Mouse (Mus musculus) limb, embryonic 14.5 days (tissue): ENCODE results near the gene Pip5k1a. TPM values are rescaled to one million over a fixed set of nuclear protein-coding genes. Genes with fewer than 3 reads are reported as not detected.

ENCODE experiments used
- ATAC-seq: fragments of 200-750 bp; cut with Nextera tagmentation; 2 replicates; pipeline ENCODE4 v1.8.0; 2017; ENCODE audit warnings: low read depth, moderate number of reproducible peaks, moderate TSS enrichment; ENCODE audit not compliant: low FRiP score
- DNase-seq: peaks from one replicate; pipeline ENCODE4 v3.0.0-alpha.2; 2015; ENCODE audit warnings: low spot score
- H3K27ac ChIP-seq: fragments of 300-500 bp; sonication (generic); replicated peaks from 2 replicates; pipeline ENCODE4 v1.5.1; 2014; ENCODE audit warnings: low read depth, mild to moderate bottlenecking, low read length, moderate library complexity, mixed read lengths
- H3K27me3 ChIP-seq: fragments of 300-500 bp; sonication (generic); 2 replicates; pipeline ENCODE4 v1.6.1; 2014; ENCODE audit warnings: low read length, mixed read lengths; ENCODE audit not compliant: control insufficient read depth, insufficient read depth
- H3K36me3 ChIP-seq: fragments of 300-500 bp; sonication (generic); 2 replicates; pipeline ENCODE4 v1.6.1; 2014; ENCODE audit warnings: mild to moderate bottlenecking, low read length, moderate library complexity, mixed read lengths; ENCODE audit not compliant: control insufficient read depth, insufficient read depth
- H3K4me1 ChIP-seq: fragments of 300-500 bp; sonication (generic); 2 replicates; pipeline ENCODE4 v1.6.1; 2014; ENCODE audit warnings: antibody characterized with exemption, low read length, mixed read lengths; ENCODE audit not compliant: control insufficient read depth, insufficient read depth
- H3K4me2 ChIP-seq: fragments of 300-500 bp; sonication (generic); replicated peaks from 2 replicates; pipeline ENCODE4 v1.6.1; 2014; ENCODE audit warnings: low read depth, mild to moderate bottlenecking, low read length, moderate library complexity; ENCODE audit not compliant: severe bottlenecking
- H3K4me3 ChIP-seq: fragments of 300-500 bp; sonication (generic); replicated peaks from 2 replicates; pipeline ENCODE4 v1.5.1; 2014; ENCODE audit warnings: low read length
- H3K9ac ChIP-seq: fragments of 300-500 bp; sonication (generic); 2 replicates; pipeline ENCODE4 v1.6.1; 2014; ENCODE audit warnings: mild to moderate bottlenecking, low read depth, low read length, moderate library complexity; ENCODE audit not compliant: severe bottlenecking
- H3K9me3 ChIP-seq: fragments of 300-500 bp; sonication (generic); 2 replicates; pipeline ENCODE4 v1.6.1; 2016; ENCODE audit warnings: low read length; ENCODE audit not compliant: control insufficient read depth
- POLR2A ChIP-seq: fragments of 200-500 bp; IDR thresholded peaks from 2 replicates; pipeline ENCODE4 v1.8.0; 2012; ENCODE audit warnings: inconsistent platforms, mild to moderate bottlenecking, moderate library complexity, borderline replicate concordance; ENCODE audit not compliant: insufficient read depth, insufficient read length; ENCODE audit errors: extremely low read depth
- WGBS: fragments of 180-500 bp; shearing (Covaris S2); extraction: QIAGEN DNeasy Blood & Tissue Kit; methylation state at CpG from one replicate; pipeline ENCODE4 v1.1.7; 2014; 5-methylcytosine and 5-hydroxymethylcytosine counted together
- polyA plus RNA-seq, 2 experiments: library from polyadenylated mRNA; depleted of rRNA in 1 of 2; stranded (reverse) in 1 of 2; unstranded in 1 of 2; fragments of >200 nt; fragmentation: Nextera tagmentation in 1 of 2; extraction: Ambion mirVana in 1 of 2; gene quantifications; 2 replicates each; pipeline versions ENCODE4 v1.2.1 to v1.2.3; 2012 to 2014

The Pip5k1a gene
- polyA plus RNA-seq, 2 experiments, result 15.7 to 35.1 TPM

DNA sequence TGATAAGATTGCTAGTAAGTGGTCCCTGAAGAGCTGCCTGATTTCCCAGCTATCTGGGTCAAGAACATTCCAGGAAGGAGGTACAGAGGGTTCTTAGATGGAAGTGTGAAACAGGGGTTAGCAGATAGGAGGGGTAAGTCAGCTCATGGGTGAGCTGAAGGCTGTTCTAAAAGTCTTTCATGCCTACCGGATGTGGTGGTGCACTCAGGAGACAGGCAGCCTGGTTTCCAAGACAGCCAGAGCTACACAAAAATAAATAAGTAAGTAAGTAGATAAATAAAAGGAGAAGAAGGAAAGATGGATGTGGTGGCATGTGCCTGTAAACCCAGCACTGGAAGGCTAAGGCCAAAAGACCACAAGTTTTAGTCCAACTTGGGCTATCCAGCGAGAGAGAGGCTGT, 88.0 kb downstream of the Pip5k1a start:
- Histone ChIP-seq H3K4me2 (no peak overlapping the region), H3K27me3 (no peaks in the 10 kb centered on the region), H3K4me1 (peaks cover 12% of the 10 kb centered on the region; the same call in 1 of the 2 replicates), H3K36me3 (no peaks in the 10 kb centered on the region), H3K9me3 (no peaks in the 10 kb centered on the region), H3K9ac (no peak overlapping the region), H3K27ac (no peak overlapping the region), H3K4me3 (no peak overlapping the region)
- ATAC-seq, result no peak
- WGBS, result 85% methylated on average over 2 of the region's 2 CpGs
- TF ChIP-seq POLR2A, result no peak
- no peak for DNase-seq

DNA sequence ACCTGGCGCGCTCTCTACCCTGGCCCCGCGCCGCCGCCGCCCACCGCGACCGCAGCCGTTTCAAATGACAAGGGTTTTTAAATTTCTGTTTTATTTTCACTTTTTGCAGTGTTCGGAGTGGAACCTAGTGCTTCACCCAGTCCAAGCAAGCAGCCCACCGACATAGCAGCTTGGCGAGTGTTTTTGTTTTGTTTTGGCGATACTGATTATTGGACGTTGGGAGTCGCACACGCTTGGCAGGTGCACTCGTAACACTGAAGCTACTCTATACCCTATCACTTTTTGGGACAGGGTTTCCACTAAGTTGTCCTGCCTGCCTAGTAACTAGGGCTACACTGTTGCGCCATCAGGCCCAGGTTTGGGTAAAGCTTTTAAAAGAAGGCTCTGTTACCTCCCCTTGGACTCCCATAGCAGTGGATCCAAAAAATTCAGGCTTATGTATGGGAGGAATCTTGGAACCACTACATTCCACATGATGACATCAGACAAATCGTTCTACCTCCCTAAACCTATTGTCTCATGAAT, 90.1 kb downstream of the Pip5k1a start:
- Histone ChIP-seq H3K4me2 (peak overlapping the region; percentile 91), H3K27ac (peak overlapping the region; percentile 96; the same call in 1 of the 2 replicates), H3K4me3 (peak overlapping the region; percentile 83), H3K9ac (peak overlapping the region; percentile 54), H3K36me3 (peaks cover 8% of the 10 kb centered on the region), H3K27me3 (no peaks in the 10 kb centered on the region), H3K4me1 (peaks cover 18% of the 10 kb centered on the region; the same call in 1 of the 2 replicates), H3K9me3 (no peaks in the 10 kb centered on the region)
- WGBS, result 6% methylated on average over 20 of the region's 21 CpGs
- no peak for DNase-seq
- TF ChIP-seq POLR2A, result no peak
- no peak for ATAC-seq

DNA sequence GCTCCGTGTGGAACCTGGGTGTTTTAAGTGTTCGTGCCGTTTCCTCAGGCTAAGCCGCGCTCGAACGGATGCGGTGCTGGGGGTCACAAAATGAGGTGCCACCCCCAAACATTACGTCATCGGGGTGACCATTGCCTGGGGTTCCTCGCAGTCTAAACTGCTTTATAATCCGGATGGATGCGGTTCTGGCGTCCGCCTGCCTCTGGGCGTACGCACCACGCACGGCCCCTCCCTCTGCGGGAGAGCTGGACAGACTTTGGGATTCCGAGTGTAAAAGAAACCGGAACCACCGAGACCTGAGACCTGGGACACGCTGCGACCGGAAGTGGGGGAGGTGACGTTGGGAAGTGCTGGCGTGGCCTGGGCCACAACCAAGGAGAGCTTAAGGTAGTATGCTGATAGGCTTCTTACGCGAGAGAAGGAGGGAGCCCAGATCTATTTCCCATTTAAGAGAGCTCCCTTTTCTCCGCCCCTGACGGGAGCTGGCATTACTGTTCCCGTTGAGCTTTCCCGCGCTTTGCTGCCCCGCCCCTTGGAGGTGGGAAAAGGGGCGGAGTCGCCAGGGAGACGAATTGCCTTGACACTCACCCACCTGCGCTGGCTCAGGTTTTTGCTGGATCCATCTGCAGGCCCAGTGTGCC, 90.7 kb downstream of the Pip5k1a start:
- WGBS, result under 1% methylated on average over 37 of the region's 40 CpGs
- Histone ChIP-seq H3K36me3 (peaks cover 14% of the 10 kb centered on the region), H3K9me3 (no peaks in the 10 kb centered on the region), H3K27me3 (no peaks in the 10 kb centered on the region), H3K4me1 (peaks cover 18% of the 10 kb centered on the region; the same call in 1 of the 2 replicates), H3K27ac (peak overlapping the region; percentile 96), H3K4me2 (peak overlapping the region; percentile 91), H3K9ac (peak overlapping the region; percentile 54), H3K4me3 (peak overlapping the region; percentile 83)
- TF ChIP-seq POLR2A, result no peak
- DNase-seq (peak; percentile 91), ATAC-seq (peak; percentile 79)

DNA sequence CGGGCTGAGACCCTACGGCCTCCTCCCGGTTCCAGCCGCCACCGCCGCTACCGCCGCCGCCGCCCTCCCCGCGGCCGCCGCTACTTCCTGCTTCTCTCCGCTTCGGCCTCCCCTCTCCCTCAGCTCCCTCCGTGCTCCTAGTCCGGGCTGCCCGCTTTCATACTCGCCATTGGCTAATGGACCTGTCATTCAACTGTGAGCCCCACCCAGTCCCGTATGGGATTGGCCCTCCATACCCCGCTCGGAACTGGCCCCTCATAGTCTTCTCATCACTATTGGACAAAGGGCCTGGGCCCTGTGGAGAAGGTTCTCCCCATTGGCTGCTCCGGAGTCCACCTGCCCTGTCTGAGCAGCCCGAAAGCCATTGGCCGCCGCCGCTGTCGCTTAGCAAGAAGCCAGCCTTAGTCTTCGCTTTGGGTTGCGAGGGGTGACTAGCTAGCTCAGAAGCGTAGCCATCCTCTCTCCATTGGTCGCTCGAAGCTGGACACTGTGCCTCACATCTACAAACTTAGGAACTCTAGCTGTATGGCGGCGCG, 91.3 kb downstream of the Pip5k1a start, which contains the start of gene Zfp687:
TSS of gene Zfp687 (minus strand) at position 112 of the 536 bp plus-strand sequence.
- H3K4me1 ChIP-seq, result peaks cover 18% of the 10 kb centered on the region; the same call in 1 of the 2 replicates
- ATAC-seq, result peak; percentile 98
- peak within 1 kb of the TSS; percentile 91 for H3K4me2 ChIP-seq
- H3K27me3 ChIP-seq, result no peaks in the 10 kb centered on the region
- DNase-seq, result peak; percentile 99
- WGBS, result 0% methylated on average over 26 of the region's 37 CpGs
- H3K4me3 ChIP-seq, result peak within 1 kb of the TSS; percentile 83
- peak within 1 kb of the TSS; percentile 96 for H3K27ac ChIP-seq
- peak; percentile 76; the same call in 1 of the 2 replicates for TF ChIP-seq POLR2A
- no peaks in the 10 kb centered on the region for H3K9me3 ChIP-seq
- H3K36me3 ChIP-seq, result peaks cover 20% of the 10 kb centered on the region
- H3K9ac ChIP-seq, result peak within 1 kb of the TSS; percentile 71

DNA sequence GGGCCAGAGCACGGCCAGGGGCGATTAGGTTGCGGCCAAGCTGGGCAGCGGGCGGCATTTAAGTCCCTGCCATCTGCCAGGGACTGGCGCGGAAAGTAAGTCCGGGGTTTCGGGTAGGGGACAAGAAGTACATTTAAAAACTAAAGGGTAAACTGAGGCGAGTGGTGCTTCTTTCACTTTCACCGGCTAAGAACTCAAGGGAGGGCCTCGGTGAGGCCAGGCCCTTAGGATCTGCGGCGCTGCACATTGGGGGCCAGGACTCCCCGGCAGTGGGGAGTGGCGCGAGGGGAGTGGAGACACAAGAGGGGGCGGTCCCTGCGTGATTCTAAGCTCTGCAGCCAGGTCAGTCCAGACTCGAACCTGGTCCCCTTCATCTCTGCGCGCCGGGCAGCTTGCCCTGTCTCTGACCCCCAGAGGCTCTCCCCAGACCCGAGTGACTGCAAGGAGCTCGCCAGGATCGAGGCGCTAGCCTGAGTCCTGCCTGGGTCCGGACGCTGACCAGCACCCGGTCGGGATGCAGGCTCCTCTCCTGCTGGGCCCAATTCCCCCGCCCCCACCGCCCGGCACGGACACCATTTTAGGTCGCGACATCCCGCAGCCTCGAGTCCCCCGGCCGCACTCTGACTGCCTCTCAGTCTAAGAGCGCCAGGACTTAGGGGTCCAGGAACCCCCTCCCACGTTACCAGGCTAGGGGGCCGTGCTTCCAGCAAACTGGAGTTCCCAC, 92.1 kb downstream of the Pip5k1a start:
- Histone ChIP-seq H3K27ac (peak overlapping the region; percentile 68; the same call in 1 of the 2 replicates), H3K4me1 (peaks cover 18% of the 10 kb centered on the region; the same call in 1 of the 2 replicates), H3K9ac (peak overlapping the region; percentile 71), H3K9me3 (no peaks in the 10 kb centered on the region), H3K27me3 (no peaks in the 10 kb centered on the region), H3K4me2 (peak overlapping the region; percentile 91), H3K4me3 (peak overlapping the region; percentile 83), H3K36me3 (peaks cover 26% of the 10 kb centered on the region)
- DNase-seq (peak; percentile 27), ATAC-seq (no peak)
- TF ChIP-seq POLR2A, result no peak
- WGBS, result 1% methylated on average over 37 of the region's 44 CpGs
